Mouse (Mus musculus): ENCODE measurements around the gene Slc7a8.
A peak's percentile ranks its signal among the peaks of the same experiment; 100 is the strongest.

Slc7a8 gene

DNA sequence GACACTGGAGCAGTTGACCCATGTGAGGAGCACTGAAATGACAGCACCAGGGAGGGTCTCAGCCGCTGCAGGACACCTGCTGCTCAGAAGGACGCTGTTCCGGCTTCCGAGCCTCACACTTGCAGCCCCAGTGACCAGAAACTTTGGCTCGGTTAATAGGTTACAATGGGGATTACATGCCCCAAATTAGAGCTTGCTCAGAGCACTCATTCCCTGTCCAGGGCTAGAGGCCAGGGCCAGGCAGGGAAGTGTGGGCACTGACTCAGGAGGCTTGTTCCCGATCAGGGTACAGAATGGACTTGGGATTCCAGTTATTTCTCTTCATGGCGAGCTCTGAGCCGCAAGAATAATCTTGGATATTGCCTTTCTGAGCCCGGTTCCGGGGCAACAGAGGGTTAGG, 44.1 kb downstream of the Slc7a8 start:
- no peak for DNase-seq (ENCODE audit: low spot score in 2 of 2)

GRCm38 (mm10) chr14:54736555-54737552, 44.9 kb downstream of the Slc7a8 start:
- DNase-seq (ENCODE audit: low spot score in 2 of 2): no peak

DNA sequence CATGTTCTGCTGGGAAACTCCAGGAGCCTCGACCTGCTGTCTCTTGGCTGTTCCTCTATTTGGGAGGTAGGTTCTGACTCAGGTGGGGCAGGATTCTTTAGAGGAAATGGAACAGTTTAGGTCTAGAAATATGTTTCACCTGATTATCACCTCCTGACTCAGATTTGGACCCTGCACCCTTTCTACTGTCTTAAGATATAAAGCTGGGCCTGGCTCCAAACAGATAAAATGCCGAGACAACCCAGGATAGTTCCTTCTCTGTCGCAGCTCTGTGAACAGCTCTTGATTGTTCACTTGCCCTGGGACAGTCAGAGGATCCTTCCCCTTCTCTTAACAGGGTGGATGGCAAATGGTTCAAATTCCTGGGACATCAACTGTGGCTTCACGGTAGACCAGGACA, 46.5 kb downstream of the Slc7a8 start:
- no peak for DNase-seq (ENCODE audit: low spot score in 2 of 2)

DNA sequence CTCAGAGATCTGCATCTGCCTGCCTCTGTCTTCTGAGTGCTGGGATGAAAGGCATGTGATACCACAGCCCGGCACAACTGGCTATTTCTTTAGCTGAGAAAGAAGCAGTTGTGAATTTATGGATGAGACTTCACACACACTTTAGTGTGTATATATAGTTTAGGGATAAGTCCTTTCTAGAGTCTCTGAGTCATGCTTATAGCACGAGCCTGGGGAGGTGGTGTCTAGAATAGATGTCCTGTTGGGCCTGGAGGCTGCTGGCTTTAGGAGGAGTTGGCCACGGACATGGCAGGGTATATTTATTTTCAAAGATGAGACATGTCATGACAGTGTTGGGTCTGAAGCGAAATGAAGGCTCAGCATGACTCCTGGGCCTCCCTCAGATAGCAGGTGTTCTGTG, 47.7 kb downstream of the Slc7a8 start:
- no peak for DNase-seq (ENCODE audit: low spot score in 2 of 2)

- no peak for DNase-seq (ENCODE audit: low spot score in 2 of 2)
These were observed 49.5 kb downstream of the Slc7a8 start for GRCm38 (mm10) chr14:54732206-54732605.

DNA sequence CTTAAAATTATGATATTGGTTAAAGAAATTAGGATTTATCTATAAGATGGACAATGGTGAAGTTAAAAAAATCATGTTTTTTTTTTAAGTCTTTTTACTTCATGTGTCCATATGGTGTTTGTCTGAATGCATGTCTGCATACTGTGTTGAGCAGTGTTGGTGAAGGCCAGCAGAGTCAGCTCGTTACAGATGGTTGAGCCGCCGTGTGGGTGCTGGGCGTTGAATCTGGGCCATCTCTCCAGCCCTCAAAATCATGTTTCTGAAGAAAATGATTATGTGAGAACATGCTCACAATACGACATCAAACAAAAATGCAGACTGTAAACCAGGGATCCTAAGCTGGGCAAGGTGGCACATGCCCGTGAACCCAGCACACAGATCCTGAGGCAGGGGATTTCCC, 51.4 kb downstream of the Slc7a8 start:
- DNase-seq (ENCODE audit: low spot score in 2 of 2): no peak

GRCm38 (mm10) chr14:54728823-54729653, 52.7 kb downstream of the Slc7a8 start:
- no peak for DNase-seq (ENCODE audit: low spot score in 2 of 2)

GRCm38 (mm10) chr14:54727565-54727964, 54.2 kb downstream of the Slc7a8 start:
- DNase-seq (ENCODE audit: low spot score in 2 of 2): no peak

DNA sequence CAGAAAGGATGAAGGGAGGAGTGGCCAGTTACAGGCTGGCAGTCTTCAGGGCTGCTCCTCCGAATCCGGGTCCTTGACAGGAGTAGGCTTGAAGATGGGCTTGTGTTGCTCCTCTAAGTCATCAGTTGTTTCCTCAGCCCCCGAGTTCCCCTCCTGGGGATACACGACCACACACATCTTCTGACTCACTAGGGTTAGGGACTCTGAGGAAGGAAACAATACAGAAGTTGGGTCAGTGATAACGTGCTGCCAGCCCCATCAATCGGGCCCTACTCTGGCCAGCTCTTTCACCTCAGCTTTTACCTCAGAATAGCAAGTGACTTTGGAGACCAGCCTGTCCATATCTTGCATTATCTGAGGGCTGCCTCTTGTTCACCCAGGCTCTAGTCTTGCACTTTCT, 57.7 kb downstream of the Slc7a8 start:
- no peak for DNase-seq (ENCODE audit: low spot score in 2 of 2)

DNA sequence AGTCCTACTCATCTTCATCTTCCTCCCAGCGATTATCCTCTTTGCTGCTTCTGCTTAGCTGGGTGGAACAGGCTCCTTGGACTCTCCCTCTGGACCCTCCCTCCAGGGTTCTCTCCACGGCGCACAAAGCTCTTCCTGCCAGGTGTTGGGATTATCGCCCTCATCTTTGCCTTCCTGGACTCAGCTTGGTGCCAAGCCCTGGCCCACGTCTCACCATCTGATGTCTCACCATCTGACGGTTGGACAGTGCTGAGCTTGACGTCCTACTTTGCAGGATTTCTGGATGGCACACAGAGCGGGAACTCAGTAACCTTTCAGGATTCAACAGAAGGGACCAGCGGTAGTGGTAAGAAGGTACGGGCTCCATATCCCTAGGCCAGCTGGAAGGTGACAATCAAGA, 60.0 kb downstream of the Slc7a8 start:
- no peak for DNase-seq (ENCODE audit: low spot score in 2 of 2)

- no peak for DNase-seq (ENCODE audit: low spot score in 2 of 2)
These were observed 60.9 kb downstream of the Slc7a8 start for GRCm38 (mm10) chr14:54720654-54721350.

DNA sequence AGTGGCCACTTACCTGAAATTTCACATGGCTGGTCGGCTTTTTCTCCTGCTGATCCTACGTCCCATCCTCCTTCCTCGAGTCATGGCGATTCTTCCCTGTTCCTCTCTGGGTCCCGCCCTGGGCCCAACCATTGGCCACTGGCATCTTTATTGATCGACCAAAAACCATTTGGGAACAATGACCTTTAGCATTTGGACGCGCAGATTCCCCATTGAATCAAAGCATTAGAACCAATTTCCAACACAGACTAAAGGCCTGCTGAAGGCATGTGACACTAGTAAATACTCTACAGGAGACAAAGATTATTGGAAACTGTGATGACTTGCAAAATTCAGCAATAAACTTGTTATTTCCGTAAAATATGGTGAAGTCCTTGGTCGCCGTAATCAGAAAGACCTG, 61.7 kb downstream of the Slc7a8 start:
- DNase-seq (ENCODE audit: low spot score in 2 of 2): no peak

DNA sequence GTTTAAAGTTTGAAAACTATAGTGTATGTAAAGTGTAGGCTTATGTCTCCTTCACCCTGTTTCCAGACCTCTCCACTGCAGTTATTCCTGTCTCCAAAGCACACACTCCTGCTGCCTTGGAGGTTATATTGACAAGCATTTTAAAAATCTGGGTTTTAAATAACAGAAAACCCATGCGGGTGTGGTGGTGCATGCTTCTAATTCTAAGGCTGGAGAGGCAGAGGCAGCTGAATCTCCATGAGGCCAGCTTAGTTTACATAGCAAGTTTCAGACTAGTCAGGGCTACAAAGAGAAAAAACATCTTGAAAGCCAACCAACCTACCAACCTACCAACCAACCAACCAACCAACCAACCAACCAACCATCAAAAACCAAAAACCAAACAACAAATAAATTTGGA, 66.3 kb downstream of the Slc7a8 start:
- DNase-seq (ENCODE audit: low spot score in 2 of 2): no peak

- no peak for DNase-seq (ENCODE audit: low spot score in 2 of 2)
These were observed 67.1 kb downstream of the Slc7a8 start for GRCm38 (mm10) chr14:54714617-54715081.

DNA sequence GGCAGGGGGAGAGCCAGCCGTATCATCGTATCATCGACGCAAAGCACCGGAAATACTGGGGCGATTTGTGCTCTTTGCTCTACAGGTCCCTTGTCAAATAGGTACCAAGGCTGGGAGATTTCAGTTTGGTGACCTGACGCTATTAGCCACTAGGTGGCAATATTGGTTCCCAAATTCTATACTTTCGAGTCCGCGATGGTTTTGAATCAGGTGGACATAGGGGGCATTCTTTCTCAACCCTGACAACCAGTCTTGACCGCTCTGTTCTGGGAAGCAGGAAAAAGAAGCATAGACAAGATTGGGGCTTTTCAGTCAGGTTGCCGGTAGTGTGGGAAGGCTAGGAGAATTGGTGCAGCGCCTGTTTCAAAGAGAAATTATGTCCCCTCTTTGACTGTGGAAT, 67.6 kb downstream of the Slc7a8 start:
- peak; percentile 65 to 70 for DNase-seq (ENCODE audit: low spot score in 2 of 2)

DNA sequence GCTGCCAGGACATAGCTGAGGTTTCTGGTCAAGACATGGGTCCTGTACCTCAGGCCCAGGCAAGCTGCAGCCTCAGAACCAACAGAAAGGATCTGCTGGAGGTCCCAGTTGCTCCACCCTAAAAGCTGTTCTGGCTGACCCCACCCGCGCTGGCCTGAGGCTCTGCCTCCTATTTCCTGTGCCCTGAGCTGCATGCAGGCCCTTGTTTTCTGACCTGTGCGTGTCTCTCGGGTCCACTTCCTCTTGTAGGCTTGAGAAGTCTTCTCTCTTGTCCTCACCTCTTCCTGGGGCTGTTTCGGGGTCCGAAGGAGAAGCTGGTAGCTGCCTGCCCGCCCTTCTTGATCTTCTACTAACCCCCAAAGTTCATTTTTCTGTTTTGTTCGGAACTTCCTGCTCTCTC, 68.9 kb downstream of the Slc7a8 start:
- DNase-seq (ENCODE audit: low spot score in 2 of 2): no peak

DNA sequence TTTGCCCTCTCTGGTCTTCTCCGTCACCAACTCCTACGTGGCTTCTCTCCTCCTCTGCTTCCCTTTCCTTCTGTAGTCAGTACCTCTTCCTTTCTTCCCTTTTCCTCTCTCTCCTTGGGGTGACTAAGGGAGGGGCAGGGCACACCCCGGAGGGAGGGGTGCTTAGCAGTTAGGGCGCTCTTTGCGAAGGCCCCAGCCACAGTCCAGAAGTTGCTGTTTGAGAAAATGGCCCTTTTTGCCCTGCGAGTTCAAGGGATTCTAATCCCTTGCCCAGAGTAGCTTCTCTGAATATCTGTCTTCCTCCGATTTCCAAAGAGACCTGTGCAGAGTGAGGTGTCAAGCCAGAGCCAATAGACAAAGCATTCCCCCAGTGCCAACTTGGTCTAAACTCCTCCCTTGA, 69.7 kb downstream of the Slc7a8 start, which contains the start of gene Cebpe:
Gene Cebpe (minus strand): TSS at position 101 of the 400 bp plus-strand sequence.
- DNase-seq (ENCODE audit: low spot score in 2 of 2): no peak

DNA sequence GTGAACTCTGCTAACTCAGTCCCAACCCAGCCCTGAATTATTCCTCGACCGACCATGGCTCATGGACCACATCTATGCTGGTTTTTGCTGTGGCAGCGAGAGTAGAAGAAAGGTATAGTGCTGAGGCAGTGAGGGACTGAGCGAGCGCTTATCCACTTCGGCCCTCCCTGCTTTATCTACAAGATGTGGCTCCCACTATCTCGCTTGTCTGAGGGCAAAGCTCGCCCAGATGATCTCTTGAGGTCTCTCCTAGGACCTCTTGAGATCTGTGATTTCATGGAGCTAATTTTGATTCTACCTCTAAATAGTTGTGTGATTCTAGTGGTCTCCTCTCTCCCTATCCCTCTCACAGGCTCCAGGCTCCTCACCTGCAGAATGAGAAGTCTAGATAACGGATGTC, 72.7 kb downstream of the Slc7a8 start:
- DNase-seq (ENCODE audit: low spot score in 2 of 2): no peak

GRCm38 (mm10) chr14:54706589-54707320, 75.0 kb downstream of the Slc7a8 start:
- DNase-seq (ENCODE audit: low spot score in 2 of 2): no peak

GRCm38 (mm10) chr14:54705844-54706243, 75.9 kb downstream of the Slc7a8 start:
- DNase-seq (ENCODE audit: low spot score in 2 of 2): no peak

DNA sequence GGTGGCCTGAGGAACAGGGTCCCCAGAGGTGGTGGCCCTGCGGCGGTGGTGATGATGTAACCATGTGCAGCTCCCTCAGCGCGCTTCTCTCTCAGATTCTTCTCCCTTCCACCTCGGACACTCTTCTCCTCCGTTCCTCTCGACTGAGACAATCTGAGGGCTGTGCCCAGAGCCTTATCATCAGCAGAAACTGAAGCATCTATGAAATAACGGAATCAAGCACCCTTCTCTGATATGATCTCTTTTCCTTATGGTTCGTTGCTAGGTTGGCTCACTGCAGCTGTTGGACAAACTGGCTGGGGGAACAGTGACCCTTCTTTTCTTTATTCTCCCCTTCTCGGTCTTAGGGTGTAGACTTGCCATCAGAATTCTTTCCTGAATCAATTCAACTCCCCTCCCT, 78.5 kb downstream of the Slc7a8 start:
- DNase-seq (ENCODE audit: low spot score in 2 of 2): no peak

All from frontal cortex, postnatal 25 days (tissue).